Mouse (Mus musculus) layer of hippocampus, adult 18-20 months (tissue): ENCODE data around the gene Plcb4. TPM values are rescaled to one million over a fixed set of nuclear protein-coding genes. Genes with fewer than 3 reads are reported as not detected.
A peak's percentile ranks its signal among the peaks of the same experiment; 100 is the strongest.
"Not testable (repeated sequence)": the region's sequence is repeated elsewhere in the genome, so short reads cannot be mapped to it uniquely, and the experiment has no call there.

Experiments
- DNase-seq, 2 experiments: peaks; one replicate each; pipeline ENCODE4 v3.0.0; 2022; ENCODE audit warnings: low spot score in 2 of 2
- total RNA-seq, 2 experiments: library from RNA; stranded (reverse); gene quantifications; 2 replicates each; pipeline ENCODE4 v1.2.3; 2021

The Plcb4 gene
- total RNA-seq, 2 experiments from 2014 or later, result 16.5 to 20.3 TPM

DNA sequence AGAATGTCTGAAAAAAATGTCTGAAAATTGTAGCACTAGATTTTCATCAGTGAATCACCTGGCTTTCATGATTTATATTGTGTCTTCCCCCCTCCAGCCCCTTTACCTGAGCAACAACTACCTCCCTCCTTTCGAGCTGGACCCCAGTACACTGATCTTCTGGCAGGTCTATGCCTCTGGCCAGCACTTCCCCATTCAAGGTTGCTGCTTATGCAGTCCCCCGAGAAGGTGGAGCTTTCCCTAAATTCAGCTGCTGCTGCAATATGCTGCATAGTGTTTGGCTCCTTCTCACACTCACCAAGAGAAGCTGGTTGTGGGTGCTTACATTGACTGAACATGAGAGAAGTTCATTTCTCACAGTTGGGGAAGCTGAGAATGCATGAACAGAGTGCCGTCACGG is 273.8 kb downstream of the Plcb4 start:
- DNase-seq, result no peak

DNA sequence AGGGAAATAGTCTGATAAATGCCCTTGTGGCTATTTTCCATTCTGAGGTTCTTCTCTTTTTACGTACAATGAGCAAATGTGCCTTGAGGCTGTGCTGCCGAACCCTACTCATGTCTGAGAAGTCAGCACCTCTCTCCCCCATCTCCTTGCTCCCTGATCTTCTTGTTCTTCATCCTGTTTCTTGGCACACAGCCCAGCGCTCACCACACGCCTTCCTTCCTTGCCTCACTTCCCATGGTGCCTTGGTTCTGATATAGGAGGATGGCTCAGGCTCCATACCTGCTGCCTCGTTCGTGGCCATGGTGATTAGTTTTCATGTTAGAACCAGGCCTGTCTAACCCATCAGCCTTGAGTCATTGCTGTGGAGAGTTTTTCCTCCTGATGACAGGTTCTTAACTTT is 277.6 kb downstream of the Plcb4 start:
- DNase-seq, result no peak

DNA sequence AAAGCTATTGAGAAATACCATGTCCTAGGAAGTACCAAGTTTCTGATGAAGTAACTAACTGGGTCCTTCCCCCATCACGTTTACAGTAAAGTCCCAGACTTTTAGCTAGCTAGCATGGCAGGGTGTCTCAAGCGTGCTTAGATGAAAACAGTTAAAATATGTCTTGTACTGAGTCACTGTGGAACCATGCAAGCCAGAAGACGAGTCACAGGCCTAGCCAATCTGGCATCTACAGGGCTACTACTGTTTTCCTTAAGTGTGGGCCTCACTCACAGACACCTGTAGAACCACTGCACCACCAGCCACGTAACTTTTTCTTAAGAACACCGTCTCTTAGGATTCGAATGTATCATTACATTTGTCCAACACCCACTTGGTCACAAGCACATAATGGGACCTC is 278.8 kb downstream of the Plcb4 start:
- DNase-seq, result no peak

DNA sequence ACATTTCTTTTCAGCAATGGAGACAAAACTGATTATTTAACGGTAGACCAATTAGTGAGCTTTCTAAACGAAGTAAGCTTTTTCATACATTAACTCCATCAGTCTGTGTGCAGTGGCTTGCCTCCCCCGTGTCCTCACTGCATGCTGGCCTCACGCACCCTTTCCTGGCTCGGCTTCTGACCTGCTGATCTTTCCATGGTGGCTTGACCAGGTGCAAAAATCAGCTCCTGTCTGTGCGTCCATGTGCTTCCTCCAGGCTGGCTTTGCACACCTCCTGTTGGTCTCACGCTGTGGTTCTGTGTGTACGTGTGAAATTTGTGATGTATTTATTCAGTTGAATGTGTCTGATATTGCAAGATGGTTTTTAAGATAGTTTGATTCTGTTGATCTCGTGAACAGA is 281.1 kb downstream of the Plcb4 start:
- no peak for DNase-seq

DNA sequence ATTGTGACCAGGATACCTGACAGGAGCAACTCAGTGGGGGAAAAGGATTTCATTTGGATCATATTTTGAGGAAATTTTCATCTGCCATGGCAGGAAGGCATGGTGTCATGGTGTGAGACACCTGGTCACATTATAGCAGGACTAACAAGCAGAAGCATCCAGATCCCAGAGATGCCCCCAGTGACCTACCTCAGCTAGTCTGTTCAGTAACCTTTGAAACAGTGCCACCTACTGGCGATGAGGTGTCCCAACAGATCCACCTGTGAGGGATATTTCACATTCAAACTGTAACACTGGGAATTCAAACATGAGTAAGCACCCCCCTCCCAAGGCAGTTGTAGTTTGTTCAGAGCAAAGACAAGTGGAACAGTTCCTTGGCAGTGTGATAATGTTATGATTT is 289.0 kb downstream of the Plcb4 start:
- no peak for DNase-seq

DNA sequence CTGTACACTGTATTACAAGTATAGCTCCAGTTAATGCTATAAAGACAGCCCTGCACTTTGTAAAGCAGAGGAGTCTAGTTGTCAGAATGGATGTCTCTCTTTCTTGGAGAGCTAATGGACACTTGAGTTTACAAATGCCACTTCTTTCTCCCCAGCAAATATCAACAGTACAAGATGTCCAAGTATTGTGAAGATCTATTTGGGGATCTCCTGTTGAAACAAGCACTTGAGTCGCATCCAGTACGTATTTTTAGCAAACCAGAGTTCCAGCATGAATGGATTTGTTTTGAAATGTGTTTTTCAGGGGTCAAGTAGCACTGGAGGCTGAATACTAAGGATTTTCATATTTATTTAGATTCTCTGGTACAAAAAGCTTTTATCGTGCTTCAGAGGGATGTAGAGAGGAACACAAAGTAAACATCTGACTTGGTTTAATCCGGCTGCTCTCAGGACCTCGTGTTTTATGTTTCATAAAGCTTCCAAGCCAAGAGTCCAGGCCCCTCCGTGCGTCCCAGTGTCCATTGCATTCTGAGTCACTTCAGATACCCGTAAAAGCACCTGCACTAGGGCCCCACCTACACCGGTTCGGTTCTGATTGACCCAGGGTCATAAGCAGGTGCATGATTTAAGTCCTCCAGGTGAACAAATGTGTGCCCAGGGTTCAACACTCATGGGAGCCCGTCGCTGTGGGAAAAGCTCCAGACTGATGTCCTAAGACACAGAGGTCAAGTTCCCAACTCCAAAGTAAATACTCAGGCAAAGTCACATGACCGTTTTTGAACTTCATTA is 296.1 kb downstream of the Plcb4 start:
- DNase-seq, result no peak

DNA sequence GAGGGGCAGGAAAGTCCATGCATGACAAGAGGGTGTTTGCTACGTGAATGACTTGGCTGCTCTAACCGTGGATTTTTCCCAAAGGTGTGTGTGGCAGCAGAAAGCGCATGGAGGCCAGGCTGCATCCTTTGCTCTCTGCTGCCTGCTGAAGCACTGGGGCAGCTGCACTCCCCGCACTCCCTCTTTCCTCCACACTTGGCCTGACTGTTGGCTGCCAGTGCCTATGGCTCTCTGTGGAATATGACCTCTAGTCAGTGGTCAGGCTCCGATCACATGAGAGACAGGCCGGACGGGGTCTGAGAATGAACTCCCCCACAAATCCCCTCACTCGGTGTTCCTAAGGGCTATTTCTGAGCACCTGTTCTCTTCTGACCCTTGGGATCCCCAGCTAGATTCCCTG is 297.0 kb downstream of the Plcb4 start:
- no peak for DNase-seq

DNA sequence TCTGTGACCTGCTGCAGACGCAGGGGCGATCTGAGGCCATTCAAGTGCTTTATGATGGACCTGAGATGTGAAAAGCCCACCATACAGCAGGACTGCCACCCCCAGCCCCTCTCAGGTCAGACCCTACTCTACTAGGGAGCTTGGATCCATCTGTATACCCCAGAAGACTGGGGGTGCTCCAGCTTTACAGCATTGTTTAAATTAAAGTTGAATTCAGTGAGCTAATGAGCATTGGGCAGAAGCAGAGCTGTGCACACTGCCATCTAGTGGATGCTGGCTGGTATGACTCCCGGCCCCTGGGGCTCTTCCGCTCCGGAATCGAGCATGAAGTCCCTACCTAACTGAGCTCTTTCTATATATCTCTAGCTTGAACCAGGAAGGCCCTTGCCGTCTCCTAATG is 298.9 kb downstream of the Plcb4 start:
- peak; percentile 24 to 71 for DNase-seq

DNA sequence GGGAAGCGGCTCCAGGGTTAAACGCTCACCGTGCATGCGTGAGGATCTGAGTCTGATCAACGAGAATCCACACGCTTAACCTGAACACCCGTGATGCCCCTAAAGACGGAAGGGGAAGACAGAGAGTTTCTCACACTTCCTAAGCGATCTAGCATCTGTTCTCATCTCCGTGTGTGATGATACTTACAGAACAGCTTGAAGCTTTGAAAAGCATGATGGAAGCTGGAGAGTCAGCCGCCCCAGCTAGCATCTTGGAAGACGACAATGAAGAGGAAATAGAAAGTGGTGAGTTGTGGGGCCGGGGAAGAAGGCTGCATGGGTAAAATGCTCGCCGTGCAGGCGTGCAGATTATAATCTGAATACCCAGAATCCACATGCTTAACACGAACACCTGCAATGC is 299.6 kb downstream of the Plcb4 start:
- peak in 1 of 2 experiments; percentile 29 for DNase-seq

DNA sequence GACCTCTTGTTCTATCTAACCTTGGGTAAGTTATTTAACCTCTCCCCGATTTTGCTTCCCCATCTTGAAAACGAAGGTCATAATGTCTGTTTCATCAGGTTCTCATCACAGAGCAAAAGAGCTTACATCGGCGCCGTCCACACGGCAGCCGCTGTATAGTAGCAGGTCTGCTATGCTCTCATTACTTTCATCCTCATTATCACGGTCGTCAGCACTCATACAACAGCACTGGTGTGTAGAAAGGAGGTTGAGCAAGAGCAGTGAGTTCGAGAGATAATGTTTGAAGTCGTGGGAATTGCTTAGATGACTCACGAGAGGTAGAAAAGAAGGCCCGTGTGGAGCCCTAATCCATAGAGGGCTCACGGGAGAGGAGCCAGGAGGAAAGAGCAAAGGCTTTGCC is 304.3 kb downstream of the Plcb4 start:
- DNase-seq, result no peak

DNA sequence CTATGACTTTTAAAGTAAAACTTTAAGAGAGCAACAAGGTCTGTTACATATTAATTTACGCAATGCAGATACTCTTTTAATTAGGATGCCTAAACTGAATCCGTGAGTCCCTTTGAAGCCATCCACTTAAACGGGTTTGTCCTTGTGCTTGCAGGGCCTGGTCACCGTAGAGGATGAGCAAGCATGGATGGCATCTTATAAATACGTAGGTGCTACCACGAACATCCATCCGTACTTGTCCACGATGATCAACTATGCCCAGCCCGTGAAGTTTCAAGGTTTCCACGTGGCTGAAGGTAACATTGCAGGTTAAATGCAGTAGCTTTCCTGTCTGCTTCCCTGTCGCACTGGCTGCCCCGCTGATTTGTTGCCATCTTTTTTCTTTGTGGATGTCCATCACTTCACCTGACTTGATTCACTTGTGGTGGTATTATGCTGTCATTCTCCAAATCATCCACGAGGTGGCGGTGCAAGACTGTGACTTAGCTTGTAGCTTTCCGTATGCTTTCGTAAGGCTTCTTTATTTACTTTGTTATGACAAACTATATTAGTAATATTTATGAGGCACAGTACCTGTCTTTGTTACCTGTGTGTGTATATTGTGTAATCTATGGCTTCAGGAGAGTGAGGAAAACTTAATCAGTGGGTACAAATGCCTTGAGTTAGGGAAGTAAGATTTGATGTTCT is 308.2 kb downstream of the Plcb4 start:
- DNase-seq, result peak; percentile 25 to 64

DNA sequence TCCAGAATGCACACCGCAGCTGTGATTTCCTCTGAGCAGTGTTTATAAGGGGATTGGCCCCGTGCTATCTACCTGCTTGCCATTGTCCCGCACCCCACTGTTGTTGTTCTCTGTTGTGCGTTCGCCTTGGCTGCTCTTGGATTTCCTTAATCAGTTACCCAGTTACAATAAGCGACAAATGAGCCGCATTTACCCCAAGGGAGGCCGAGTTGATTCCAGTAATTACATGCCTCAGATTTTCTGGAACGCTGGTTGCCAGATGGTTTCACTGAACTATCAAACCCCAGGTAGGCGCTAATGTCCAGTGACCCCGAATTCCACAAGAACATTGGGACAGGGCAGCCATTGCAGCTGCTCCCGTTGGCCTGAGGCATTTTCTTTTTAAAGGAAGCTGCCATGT is 309.3 kb downstream of the Plcb4 start:
- DNase-seq, result no peak

DNA sequence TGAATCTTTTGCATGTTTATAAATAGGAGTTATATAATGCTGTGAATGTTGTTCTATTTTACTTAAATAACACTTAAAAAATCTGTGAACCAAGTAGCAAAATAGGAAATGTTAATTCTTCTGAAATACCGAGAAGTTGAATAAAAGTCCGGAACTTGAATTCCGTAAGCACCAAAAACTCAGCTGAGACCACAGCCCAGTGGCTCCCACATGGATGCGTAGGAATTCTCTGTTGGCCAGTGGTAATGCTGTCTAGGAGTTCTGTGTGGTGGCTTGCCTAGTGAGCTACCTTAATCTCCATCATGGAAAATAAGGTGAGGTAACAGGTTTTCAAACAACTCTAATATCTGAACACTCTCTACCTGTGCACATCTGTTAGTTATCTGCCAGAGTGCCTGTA is 312.1 kb downstream of the Plcb4 start:
- no peak for DNase-seq

DNA sequence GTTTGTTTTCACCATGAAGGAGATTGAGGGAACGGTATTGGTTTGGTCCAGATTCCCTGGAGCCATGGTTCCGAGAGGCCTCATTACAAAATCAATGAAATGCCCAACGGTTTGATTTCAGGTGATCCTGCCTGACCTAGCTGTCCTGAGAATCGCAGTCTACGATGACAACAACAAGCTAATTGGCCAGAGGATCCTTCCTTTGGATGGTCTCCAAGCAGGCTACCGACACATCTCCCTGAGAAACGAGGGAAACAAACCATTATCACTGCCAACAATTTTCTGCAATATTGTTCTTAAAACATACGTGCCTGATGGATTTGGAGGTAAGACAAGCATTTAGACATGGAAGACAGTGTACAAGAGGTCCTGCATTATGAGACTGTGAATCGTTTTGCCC is 317.2 kb downstream of the Plcb4 start:
- DNase-seq, result no peak

DNA sequence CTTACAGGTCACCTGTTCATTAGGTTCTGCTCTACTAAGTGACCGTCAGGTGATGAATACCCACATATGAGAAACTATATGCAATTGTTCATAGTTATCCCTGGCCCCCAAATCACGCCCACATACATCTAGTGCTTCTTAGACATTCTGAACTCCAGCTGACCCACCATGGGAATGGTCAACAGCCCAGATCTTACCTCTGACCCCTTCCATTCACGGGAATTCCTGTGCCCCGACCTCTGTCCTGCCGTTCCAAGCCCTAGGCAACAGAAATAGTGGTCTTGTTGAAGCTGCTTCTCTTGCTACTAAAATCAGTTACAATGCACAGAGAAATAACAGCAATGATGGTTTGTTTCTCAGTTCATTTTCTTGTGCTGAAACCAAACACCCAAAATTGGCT is 320.0 kb downstream of the Plcb4 start:
- no peak for DNase-seq

DNA sequence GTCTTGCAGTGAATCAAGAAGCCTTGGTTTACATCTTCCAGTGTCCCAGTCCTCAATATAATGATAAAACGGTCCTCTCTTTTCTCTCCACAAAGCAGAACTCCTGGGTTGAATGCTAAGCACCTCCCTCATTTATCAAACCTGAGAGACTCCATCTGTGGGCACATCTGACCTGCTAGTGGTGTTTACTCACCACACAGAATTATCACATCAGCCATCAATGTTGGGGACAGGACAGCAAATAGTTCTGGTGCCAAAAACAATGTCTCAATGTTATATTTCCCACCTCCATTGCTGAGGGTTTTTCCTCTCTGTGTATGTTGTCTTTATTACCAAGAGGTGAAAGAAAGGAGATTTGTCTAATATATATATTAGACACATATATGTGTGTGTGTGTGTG is 321.6 kb downstream of the Plcb4 start:
- DNase-seq, result no peak

DNA sequence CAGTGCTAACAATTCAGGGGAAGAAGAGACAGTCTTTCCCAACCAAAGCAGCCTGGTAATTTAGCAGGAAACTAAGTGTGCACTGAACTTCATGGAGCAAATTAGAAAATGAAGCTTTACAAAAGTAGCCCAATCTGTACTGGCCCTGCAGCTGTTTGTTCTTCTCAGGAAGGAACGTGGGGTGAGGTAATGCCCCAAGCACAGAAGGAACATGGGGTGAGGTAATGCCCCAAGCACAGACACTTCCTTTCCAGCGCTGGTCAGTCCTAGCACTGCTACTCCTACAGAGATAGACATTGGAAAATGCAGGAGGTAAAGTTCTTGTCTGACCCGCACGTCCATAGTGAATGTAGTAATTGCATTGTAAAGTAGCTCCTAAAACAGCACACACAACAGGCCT is 325.2 kb downstream of the Plcb4 start:
- DNase-seq, result no peak

DNA sequence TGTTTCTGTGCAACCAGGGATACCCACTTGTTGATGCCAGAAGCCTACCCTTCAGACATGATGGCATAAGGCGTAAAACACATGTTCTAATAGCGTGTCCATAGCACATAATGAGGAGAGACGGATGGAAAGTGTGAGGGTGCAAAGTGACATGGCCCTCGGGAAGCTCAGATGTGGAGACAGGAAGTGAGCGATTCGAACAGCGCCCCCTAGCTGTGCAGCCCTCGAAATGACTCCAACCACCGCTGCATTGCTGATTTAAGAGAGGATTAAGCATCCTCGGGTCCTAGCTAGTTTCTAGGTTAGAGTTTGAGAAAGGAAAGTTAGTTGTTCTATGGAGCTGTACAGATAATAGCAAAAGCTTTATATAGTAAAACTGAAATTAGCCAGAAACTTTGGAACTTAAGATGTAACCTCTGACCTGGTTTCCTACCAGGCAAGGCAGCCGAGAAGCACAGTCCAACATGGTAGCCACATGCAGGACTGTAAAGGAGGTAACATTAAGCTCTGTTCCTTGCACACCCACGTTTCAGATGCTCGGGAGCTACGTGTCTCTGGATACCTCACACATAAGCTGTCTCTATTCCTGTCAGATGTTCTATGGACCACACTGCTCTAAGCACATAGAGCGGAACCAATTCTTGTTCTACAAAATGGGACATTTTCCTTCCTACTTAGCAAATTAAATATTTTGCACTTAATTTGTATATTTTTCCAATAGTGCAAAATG is 326.9 kb downstream of the Plcb4 start:
- DNase-seq, result no peak

DNA sequence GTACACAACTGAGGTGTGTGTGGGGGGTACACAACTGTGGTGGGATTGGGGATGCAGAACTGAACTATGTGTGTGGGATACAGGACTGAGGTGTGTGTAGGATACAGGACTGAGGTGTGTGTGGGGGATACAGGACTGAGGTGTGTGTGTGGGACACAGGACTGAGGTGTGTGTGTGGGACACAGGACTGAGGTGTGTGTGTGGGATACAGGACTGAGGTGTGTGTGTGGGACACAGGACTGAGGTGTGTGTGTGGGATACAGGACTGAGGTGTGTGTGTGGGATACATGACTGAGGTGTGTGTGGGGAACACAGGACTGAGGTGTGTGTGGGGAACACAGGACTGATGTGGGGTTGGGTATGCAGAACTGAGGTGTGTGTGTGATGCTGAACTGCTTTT is 329.7 kb downstream of the Plcb4 start:
- not testable (repeated sequence) for DNase-seq

DNA sequence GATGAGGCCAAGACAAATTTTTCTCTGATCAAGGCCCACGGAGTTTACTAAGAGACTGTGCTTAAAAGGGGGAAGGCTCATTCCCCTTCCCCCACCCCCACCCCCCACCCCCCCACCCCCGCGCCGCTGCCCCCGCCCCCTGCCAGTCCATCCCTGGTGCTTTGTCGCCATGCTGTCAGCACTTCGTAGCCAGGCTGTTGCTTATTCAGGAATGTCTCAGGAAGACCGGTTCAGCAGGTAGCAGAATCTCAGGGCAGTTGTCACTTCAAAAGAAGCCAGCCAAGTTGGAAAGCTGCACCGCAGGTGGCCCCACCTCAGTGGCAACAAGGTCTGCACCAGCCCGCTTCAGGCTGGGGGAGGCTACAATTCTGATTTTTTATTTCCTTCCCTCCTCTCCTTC is 331.9 kb downstream of the Plcb4 start:
- not testable (repeated sequence) for DNase-seq

DNA sequence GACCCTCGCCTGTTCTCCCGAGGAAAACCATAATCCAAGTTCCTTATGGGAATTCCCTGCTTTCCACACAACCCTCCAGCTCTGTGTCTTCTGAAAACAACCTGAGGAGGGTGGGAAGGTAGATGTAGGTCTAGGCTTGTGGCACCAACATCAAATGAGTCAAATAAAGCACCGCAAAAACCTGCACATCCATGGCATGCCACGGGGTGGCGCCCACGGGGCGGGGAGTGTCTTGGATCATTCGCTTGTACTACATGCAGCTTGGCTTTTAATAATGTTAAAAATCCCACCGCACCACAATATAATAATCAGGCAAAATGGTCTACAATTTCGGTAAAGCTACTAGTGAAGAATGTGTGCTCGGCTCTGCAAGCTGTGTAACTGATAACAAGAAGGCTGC is 334.5 kb downstream of the Plcb4 start:
- DNase-seq, result no peak

DNA sequence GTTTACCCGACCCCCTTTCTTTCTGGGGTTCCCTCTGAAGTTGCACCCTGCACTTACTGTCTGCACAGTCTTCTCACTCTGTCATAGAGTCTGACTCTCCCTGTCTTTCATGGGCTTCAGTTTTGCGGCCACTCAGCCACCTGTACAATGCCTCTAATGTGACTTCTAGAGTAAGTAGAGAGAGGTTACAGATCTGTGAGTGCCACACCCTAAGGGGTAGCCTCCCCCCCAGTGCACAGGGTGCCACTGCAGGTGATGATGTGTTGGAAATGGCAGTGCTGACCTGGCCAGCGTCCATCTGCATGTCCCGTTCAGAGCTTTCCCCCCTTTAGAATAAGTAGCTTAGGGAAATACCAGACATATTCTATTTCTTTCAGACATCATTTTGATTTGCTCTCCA is 336.4 kb downstream of the Plcb4 start:
- DNase-seq, result no peak
